Mouse (Mus musculus) frontal cortex, postnatal 36 days (tissue): Measurements from ENCODE around the gene Abca12.

Source experiments
- DNase-seq, 2 experiments: peaks; one replicate each; pipeline ENCODE4 v3.0.0; 2022; ENCODE audit warnings: low spot score in 2 of 2

The Abca12 gene

GRCm38 (mm10) chr1:71195333-71195732, 219.4 kb downstream of the Abca12 start:
- no peak for DNase-seq

GRCm38 (mm10) chr1:71193931-71194330, 220.8 kb downstream of the Abca12 start:
- no peak for DNase-seq
